Mouse (Mus musculus) embryonic facial prominence, embryonic 12.5 days (tissue): ENCODE measurements around the gene Pclo. TPM values are rescaled to one million over a fixed set of nuclear protein-coding genes. Genes with fewer than 3 reads are reported as not detected.

Source experiments
- ATAC-seq: fragments of 200-750 bp; cut with Nextera tagmentation; 2 replicates; pipeline ENCODE4 v1.8.0; 2017; ENCODE audit not compliant: insufficient number of reproducible peaks, insufficient read depth, low FRiP score, low TSS enrichment
- H3K27ac ChIP-seq: fragments of 300-500 bp; sonication (generic); 2 replicates; pipeline ENCODE4 v1.5.1; 2016; ENCODE audit warnings: mild to moderate bottlenecking
- H3K27me3 ChIP-seq: fragments of 300-500 bp; sonication (generic); 2 replicates; pipeline ENCODE4 v1.6.1; 2016; ENCODE audit warnings: mild to moderate bottlenecking, moderate library complexity
- H3K36me3 ChIP-seq: fragments of 300-500 bp; sonication (generic); 2 replicates; pipeline ENCODE4 v1.6.1; 2016; ENCODE audit warnings: mild to moderate bottlenecking
- H3K4me1 ChIP-seq: fragments of 300-500 bp; sonication (generic); 2 replicates; pipeline ENCODE4 v1.6.1; 2016
- H3K4me2 ChIP-seq: fragments of 300-500 bp; sonication (generic); replicated peaks from 2 replicates; pipeline ENCODE4 v1.6.1; 2016; ENCODE audit warnings: mild to moderate bottlenecking, moderate library complexity
- H3K4me3 ChIP-seq: fragments of 300-500 bp; sonication (generic); 2 replicates; pipeline ENCODE4 v1.5.1; 2016; ENCODE audit warnings: mild to moderate bottlenecking
- H3K9ac ChIP-seq: fragments of 300-500 bp; sonication (generic); 2 replicates; pipeline ENCODE4 v1.6.1; 2016; ENCODE audit warnings: mild to moderate bottlenecking, moderate library complexity
- H3K9me3 ChIP-seq: fragments of 300-500 bp; sonication (generic); 2 replicates; pipeline ENCODE4 v1.6.1; 2016; ENCODE audit warnings: mild to moderate bottlenecking, moderate library complexity
- WGBS: fragments of 180-500 bp; shearing (Covaris S2); methylation state at CpG from one replicate; pipeline ENCODE4 v1.1.7; 2016; 5-methylcytosine and 5-hydroxymethylcytosine counted together
- polyA plus RNA-seq: library from polyadenylated mRNA; unstranded; fragments of >200 nt; fragmentation: Nextera tagmentation; extraction: Ambion mirVana; gene quantifications from 2 replicates; pipeline ENCODE4 v1.2.1, GENCODE M21; 2016

The Pclo gene
- polyA plus RNA-seq, 1 experiment from 2014 or later, result 1.00 TPM

DNA sequence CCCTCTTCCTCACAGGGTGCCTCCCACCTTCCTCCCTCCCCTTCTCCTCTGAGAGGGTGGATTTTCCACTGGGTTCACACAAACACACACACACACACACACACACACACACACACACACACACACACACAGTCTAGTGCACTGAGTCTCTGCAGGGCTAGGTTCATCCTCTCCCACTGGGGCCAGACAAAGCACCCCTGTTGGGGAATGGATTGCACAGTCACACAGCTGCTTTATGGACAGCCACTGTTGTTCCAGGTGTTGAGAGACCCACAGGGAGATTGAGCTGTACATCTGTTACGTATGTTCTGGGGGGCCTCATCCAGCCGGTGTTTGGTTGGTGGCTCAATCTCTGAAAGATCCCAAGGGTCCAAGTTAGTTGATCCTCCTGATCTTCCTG is 182.0 kb downstream of the Pclo start:
- Histone ChIP-seq H3K27ac (no peak overlapping the region), H3K9ac (no peak overlapping the region), H3K9me3 (no peaks in the 10 kb centered on the region), H3K36me3 (no peaks in the 10 kb centered on the region), H3K4me1 (no peaks in the 10 kb centered on the region), H3K27me3 (no peaks in the 10 kb centered on the region), H3K4me3 (no peak overlapping the region), H3K4me2 (no peak overlapping the region)
- ATAC-seq, result no peak
- 62% methylated on average over 2 of the region's 2 CpGs for WGBS

DNA sequence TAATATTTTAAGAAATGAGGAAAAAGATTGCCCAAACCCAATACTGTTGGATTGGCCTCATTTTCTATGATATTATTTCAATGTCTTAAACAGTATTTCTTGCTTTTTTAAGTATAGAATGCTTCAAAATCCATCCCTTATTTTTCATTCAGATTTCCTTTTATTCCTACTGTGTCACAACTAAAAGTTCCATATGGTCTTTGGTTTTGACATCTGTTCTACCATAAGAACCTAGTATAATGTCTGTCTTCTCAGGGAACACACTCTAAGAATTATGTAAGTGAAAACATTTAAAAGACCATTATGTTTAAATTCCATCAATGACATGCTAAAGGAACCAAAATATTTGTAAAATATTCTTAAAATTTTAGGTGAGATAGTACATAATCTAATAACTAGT is 186.2 kb downstream of the Pclo start:
- Histone ChIP-seq H3K4me2 (no peak overlapping the region), H3K9ac (no peak overlapping the region), H3K4me3 (no peak overlapping the region), H3K27me3 (no peaks in the 10 kb centered on the region), H3K4me1 (no peaks in the 10 kb centered on the region), H3K9me3 (no peaks in the 10 kb centered on the region), H3K36me3 (no peaks in the 10 kb centered on the region), H3K27ac (no peak overlapping the region)
- no peak for ATAC-seq

DNA sequence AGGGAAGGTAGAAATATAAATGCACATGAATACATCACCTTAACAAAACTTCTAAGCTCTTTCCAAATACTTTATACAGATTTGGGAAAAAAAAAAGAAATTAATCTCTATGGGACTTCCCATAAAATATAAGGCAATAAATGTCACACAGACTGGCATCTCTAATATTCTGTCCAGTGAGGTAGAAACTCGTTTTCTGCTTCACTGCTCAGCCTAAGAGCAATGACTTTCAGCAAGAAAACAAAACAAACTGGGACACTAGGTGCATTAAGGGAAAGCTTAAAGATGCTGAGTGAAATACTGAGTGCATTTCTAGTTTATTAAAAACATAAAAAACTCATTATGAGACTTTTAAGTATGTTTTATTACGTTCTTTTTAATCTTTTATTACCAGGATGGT is 190.7 kb downstream of the Pclo start:
- Histone ChIP-seq H3K36me3 (no peaks in the 10 kb centered on the region), H3K27ac (no peak overlapping the region), H3K9me3 (no peaks in the 10 kb centered on the region), H3K27me3 (no peaks in the 10 kb centered on the region), H3K4me3 (no peak overlapping the region), H3K4me2 (no peak overlapping the region), H3K4me1 (no peaks in the 10 kb centered on the region), H3K9ac (no peak overlapping the region)
- WGBS, result 70% methylated on average over 2 of the region's 2 CpGs
- ATAC-seq, result no peak

DNA sequence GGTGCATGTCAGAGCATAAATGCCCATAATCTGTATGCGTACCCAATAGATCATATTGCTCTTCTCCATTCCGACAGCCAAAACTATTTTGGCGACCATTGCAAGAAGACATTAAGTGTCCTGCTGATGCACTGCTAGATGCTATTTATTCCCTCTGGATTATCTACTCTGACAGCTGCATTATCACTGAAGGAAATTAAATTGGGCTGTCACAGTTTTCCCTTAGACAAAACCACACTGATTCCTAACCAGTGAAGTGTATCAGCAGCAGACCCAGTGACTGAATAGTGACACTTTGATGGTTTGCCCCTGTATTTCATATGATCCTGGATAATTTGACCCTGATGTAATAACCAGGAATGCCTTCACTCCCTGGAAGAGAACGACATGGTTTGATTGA is 192.6 kb downstream of the Pclo start:
- Histone ChIP-seq H3K4me1 (no peaks in the 10 kb centered on the region), H3K4me2 (no peak overlapping the region), H3K27ac (no peak overlapping the region), H3K27me3 (no peaks in the 10 kb centered on the region), H3K9ac (no peak overlapping the region), H3K4me3 (no peak overlapping the region), H3K36me3 (no peaks in the 10 kb centered on the region), H3K9me3 (no peaks in the 10 kb centered on the region)
- WGBS, result 76% methylated on average over 4 of the region's 4 CpGs
- ATAC-seq, result no peak

DNA sequence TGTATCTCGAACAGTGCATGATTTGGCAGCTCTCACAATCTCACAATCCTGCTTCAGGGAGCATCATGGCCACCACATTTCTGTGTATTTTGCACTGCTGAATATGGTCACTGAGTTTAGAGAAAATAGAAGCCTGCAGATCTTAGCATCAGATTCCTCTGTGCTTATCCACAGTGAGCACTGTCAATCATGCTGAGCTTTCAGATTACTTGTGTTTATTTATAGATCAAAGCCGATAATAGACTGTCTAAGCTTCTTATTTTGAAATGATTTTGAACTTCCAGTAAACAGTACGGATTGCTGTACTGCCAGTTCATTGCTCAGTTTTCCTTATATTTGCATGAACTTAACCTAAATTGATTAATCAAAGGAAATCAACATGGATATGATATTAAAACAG is 208.9 kb downstream of the Pclo start:
- H3K9me3 ChIP-seq, result no peaks in the 10 kb centered on the region
- no peaks in the 10 kb centered on the region for H3K36me3 ChIP-seq
- H3K4me2 ChIP-seq, result no peak overlapping the region
- no peak overlapping the region for H3K27ac ChIP-seq
- no peak overlapping the region for H3K9ac ChIP-seq
- H3K4me3 ChIP-seq, result no peak overlapping the region
- no peaks in the 10 kb centered on the region for H3K27me3 ChIP-seq
- H3K4me1 ChIP-seq, result no peaks in the 10 kb centered on the region
- WGBS, result 74% methylated on average over 3 of the region's 3 CpGs
- no peak for ATAC-seq

DNA sequence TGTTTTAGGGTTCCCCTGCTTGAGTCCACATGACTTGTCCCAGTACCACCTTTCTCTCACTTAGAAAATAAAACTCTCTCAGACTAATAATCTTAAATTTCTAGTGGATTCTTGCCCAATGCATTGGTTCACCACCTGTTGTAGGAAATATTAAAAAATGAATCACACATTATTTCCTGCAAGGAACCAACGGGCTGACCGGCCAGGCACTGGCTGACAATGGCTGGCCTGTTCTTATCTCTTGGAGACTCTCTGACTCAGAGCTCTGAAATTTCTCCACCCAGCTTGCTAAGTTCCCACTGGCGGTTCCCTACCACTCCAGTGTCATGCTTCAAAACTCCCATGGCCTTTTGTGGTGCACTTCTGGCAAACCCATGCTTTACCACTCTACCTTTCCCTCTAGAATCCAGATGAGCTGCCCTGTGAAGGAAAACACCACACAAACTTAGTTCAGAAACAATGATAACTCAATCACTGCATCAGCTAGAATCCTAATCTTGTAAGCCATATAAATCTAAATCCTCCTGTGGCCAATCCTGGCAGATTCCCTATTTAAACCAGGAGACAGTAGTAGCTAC is 214.0 kb downstream of the Pclo start:
- no peak overlapping the region for H3K27ac ChIP-seq

DNA sequence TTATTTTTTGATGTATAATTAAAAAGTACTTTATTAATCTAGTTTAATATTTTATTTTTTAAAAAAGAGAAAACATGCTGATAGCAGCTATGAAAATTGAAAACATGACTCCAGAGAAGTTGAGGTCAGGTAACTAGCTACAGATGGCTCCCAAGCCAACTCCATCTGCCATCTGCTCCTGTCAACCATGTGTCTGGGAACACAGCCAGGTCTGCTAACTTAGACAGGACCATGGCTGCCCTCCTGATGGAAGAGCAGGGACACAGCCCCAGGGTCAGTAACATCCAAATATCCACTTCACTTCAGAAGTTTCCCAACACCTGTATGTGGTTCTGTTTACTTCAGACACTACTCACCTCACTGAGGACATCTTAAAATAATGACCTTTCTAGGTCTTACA is 236.2 kb downstream of the Pclo start:
- no peak overlapping the region for H3K4me3 ChIP-seq
- H3K27me3 ChIP-seq, result no peaks in the 10 kb centered on the region
- H3K9ac ChIP-seq, result no peak overlapping the region
- no peak overlapping the region for H3K27ac ChIP-seq
- H3K4me1 ChIP-seq, result no peaks in the 10 kb centered on the region
- no peak for ATAC-seq
- no peaks in the 10 kb centered on the region for H3K36me3 ChIP-seq
- no peaks in the 10 kb centered on the region for H3K9me3 ChIP-seq
- no peak overlapping the region for H3K4me2 ChIP-seq

More for the DNA sequence above, 214.0 kb downstream of the Pclo start:
- no peak overlapping the region for H3K9ac ChIP-seq
- H3K36me3 ChIP-seq, result no peaks in the 10 kb centered on the region
- no peak for ATAC-seq
- no peaks in the 10 kb centered on the region for H3K4me1 ChIP-seq
- no peaks in the 10 kb centered on the region for H3K27me3 ChIP-seq
- 79% methylated on average over 3 of the region's 3 CpGs for WGBS
- H3K4me3 ChIP-seq, result no peak overlapping the region
- H3K9me3 ChIP-seq, result no peaks in the 10 kb centered on the region
- no peak overlapping the region for H3K4me2 ChIP-seq

DNA sequence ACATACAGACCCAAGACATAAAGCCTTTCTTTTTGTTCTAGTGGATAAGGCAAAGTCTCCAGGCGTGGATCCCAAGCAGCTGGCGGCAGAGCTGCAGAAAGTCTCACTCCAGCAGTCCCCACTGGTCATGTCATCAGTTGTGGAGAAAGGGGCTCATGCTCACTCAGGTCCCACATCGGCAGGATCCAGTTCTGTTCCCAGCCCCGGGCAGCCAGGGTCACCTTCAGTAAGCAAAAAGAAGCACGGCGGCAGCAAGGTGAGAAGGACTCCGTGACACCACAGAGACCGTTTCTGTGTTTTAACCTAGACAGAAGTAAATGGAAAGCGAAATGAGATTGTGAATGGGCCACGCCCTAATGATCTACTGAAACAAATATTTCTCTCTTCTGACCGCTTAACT is 252.0 kb downstream of the Pclo start:
- 90% methylated on average over 11 of the region's 11 CpGs for WGBS
- no peak overlapping the region for H3K4me3 ChIP-seq
- H3K9ac ChIP-seq, result no peak overlapping the region
- no peaks in the 10 kb centered on the region for H3K27me3 ChIP-seq
- ATAC-seq, result no peak
- no peak overlapping the region for H3K4me2 ChIP-seq
- no peaks in the 10 kb centered on the region for H3K4me1 ChIP-seq
- no peaks in the 10 kb centered on the region for H3K9me3 ChIP-seq
- H3K36me3 ChIP-seq, result no peaks in the 10 kb centered on the region
- H3K27ac ChIP-seq, result no peak overlapping the region

DNA sequence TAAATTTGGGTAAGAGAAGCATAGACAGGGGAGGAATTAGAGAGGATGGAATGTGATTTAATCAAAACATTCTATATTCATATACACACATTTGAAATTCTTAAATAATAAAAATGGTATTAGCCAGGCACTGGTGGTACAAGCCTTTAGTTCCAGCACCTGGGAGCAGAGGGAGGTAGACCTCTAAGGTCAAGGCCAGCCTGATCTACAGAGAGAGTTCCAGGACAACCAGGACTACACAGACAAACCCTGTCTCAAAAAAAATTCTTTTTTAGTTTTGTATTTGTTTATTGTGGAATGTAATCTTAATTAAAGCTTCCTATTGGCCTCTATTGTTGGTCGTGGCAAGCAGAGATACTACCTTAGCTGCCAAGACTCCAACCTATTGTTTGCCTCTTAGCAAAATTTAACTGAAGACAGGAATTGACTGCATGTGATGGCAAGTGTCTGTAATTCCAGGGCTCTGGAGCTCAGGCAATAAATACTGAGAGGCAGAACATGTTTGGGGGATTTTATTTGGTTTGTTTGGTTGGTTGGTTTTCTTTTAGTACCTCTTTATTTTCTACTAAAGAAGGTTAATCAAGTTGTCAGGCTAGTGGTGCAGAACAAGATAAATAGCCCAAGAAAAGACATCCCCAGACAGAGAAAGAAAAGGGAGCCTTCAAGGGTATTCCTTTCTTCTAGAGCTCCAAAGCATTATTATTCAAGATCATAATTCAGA is 267.8 kb downstream of the Pclo start:
- Histone ChIP-seq H3K4me2 (no peak overlapping the region), H3K4me1 (no peaks in the 10 kb centered on the region), H3K36me3 (no peaks in the 10 kb centered on the region), H3K9ac (no peak overlapping the region), H3K9me3 (no peaks in the 10 kb centered on the region), H3K27ac (no peak overlapping the region), H3K4me3 (no peak overlapping the region), H3K27me3 (no peaks in the 10 kb centered on the region)
- 70% methylated on average over 1 of the region's 1 CpGs for WGBS
- no peak for ATAC-seq

DNA sequence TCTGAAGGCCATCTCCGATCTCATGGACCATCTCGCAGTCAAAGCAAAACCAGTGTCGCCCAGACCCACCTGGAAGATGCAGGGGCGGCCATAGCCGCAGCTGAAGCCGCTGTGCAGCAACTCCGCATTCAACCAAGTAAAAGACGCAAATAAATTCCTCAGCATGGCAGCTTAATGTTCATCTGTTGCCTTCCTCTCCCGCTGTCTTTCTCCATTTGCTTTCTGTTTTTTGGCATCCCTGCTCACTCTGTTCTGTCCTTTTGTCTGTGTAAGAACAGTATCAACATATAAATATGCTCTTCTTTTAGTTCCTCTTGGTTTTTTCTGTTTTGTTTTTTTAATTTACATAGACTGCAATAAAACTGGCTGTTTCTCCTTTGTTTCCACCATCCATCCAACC is 279.2 kb downstream of the Pclo start:
- no peak overlapping the region for H3K27ac ChIP-seq
- H3K4me2 ChIP-seq, result no peak overlapping the region
- no peaks in the 10 kb centered on the region for H3K27me3 ChIP-seq
- H3K9ac ChIP-seq, result no peak overlapping the region
- H3K4me3 ChIP-seq, result no peak overlapping the region
- WGBS, result 91% methylated on average over 9 of the region's 9 CpGs
- H3K9me3 ChIP-seq, result no peaks in the 10 kb centered on the region
- no peaks in the 10 kb centered on the region for H3K4me1 ChIP-seq
- no peak for ATAC-seq
- H3K36me3 ChIP-seq, result no peaks in the 10 kb centered on the region

DNA sequence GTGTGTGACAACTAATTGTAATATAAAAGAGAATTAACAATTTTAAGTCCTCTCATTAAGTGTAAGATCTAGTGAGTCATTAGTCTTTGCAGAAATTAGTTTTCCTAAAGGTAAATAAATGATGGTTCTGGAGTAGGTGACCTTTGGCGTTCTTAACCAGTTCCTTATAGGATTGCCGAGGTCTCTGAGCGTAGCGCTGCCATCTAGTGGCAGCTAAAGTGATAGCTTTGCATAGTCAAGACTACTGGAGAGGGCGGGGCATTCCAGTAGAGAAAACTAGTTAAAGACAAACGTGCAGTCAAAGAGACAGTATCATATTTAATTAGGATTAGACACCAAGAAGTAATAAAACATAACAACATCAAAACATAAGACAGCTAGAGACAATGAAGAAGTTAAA is 292.4 kb downstream of the Pclo start:
- ATAC-seq, result no peak
- H3K4me3 ChIP-seq, result no peak overlapping the region
- no peaks in the 10 kb centered on the region for H3K27me3 ChIP-seq
- no peak overlapping the region for H3K27ac ChIP-seq
- no peak overlapping the region for H3K4me2 ChIP-seq
- no peaks in the 10 kb centered on the region for H3K36me3 ChIP-seq
- H3K4me1 ChIP-seq, result no peaks in the 10 kb centered on the region
- 3% methylated on average over 6 of the region's 6 CpGs for WGBS
- H3K9me3 ChIP-seq, result no peaks in the 10 kb centered on the region
- no peak overlapping the region for H3K9ac ChIP-seq

DNA sequence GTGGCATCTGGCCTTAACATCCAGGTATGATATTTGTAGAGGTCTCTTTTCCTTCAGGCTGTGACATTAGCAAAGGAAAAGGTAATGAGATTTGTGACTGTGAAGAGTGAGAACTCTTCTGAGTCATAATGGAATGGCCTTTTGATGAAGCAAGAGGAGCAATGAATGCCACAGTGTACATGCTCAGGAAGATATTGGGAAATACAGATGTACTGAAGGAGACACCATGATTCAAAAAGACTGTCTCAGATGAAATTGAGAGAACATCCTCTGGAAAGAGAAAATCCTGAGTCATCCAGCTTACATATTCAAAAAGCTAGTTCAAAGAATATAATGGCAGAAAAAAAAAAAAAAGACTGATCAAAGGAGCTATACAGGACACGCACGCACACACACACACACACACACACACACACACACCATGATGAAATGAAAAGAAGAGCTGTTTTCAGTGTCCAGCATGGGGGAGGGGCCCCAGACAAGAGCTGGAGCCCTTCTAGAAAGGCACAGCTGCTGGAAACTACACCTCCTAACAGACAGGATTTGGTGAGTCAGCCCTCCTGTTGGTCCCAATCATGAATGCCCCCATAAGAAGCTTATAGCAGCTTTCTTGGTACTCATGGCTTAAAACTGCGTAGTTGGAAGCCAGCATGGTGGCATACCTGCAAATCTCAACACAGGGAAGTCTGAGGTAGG is 318.6 kb downstream of the Pclo start:
- 53% methylated on average over 3 of the region's 3 CpGs for WGBS
- Histone ChIP-seq H3K36me3 (no peaks in the 10 kb centered on the region), H3K4me2 (no peak overlapping the region), H3K4me3 (no peak overlapping the region), H3K4me1 (no peaks in the 10 kb centered on the region), H3K9me3 (no peaks in the 10 kb centered on the region), H3K27me3 (no peaks in the 10 kb centered on the region), H3K27ac (no peak overlapping the region), H3K9ac (no peak overlapping the region)
- ATAC-seq, result no peak
